9 mouse cellular contexts compared by ENCODE assay signal in genomic region chr11:77498261-77499139, GRCm38 (mm10). TPM values are rescaled to one million over a fixed set of nuclear protein-coding genes. Genes with fewer than 3 reads are reported as not detected.
A peak's percentile ranks its signal among the peaks of the same experiment; 100 is the strongest.
DNase-seq lines count a peak whose midpoint lies in the region; ATAC-seq and TF ChIP-seq lines count a peak whose summit lies in the region.
"Had no signal": no experiment of that assay in that cellular context is flagged by ENCODE, and none has a peak within 500 bp of the region (broad histone marks: within the 10 kb centered on the region; RNA-seq: fewer than 3 reads in every experiment).

No protein-coding gene starts in this region.

- no peak overlapping the region for H3K4me2 ChIP-seq in lung, embryonic 16.5 days (ENCODE audit: low read depth, low read length)
- no peak overlapping the region for H3K4me2 ChIP-seq in hindbrain, embryonic 14.5 days (replicated peaks)
- H3K4me2 ChIP-seq in neural tube, embryonic 13.5 days = 0 out of 2 replicates have a peak overlapping the region, but pooled peaks have one; percentile 7

- H3K27ac ChIP-seq in cerebellum, adult 2 months (ENCODE audit: insufficient read depth, low read length) = peak overlapping the region; percentile 83
- peak overlapping the region; percentile 95 for H3K27ac ChIP-seq in lung, embryonic 16.5 days (ENCODE audit: low read length)
- peak overlapping the region; percentile 35; the same call in 1 of the 2 replicates for H3K27ac ChIP-seq in hindbrain, embryonic 14.5 days
- H3K27ac ChIP-seq in neural tube, embryonic 13.5 days (replicated peaks) = peak overlapping the region; percentile 42

- no peak for TF ChIP-seq CTCF in cerebellum, adult 2 months (IDR thresholded peaks at IDR 0.05; ENCODE audit: borderline replicate concordance, insufficient read depth, low read depth, low read length)

- TF ChIP-seq POLR2A in cerebellum, adult 2 months (IDR thresholded peaks at IDR 0.05; ENCODE audit: borderline replicate concordance, insufficient read depth, low read length) = no peak

- H3K27me3 ChIP-seq in cerebellum, adult 2 months (ENCODE audit: control insufficient read depth, insufficient read depth, low read length) = no peaks in the 10 kb centered on the region
- H3K27me3 ChIP-seq in lung, embryonic 16.5 days (ENCODE audit: control insufficient read depth, insufficient read depth, low read depth, low read length) = no peaks in the 10 kb centered on the region
- no peaks in the 10 kb centered on the region for H3K27me3 ChIP-seq in hindbrain, embryonic 14.5 days (ENCODE audit: control insufficient read depth, insufficient read depth, low read length)
- no peaks in the 10 kb centered on the region for H3K27me3 ChIP-seq in neural tube, embryonic 13.5 days

- no peak for ATAC-seq in cerebellum, adult (ENCODE audit: insufficient number of reproducible peaks, low FRiP score, low TSS enrichment)
- ATAC-seq in lung, embryonic 16.5 days (ENCODE audit: low read depth) = no peak
- no peak for ATAC-seq in hindbrain, embryonic 14.5 days (ENCODE audit: low FRiP score)
- ATAC-seq in neural tube, embryonic 13.5 days (ENCODE audit: low read depth) = no peak

- H3K4me1 ChIP-seq in cerebellum, adult 2 months (ENCODE audit: control insufficient read depth, insufficient read depth, low read length) = peaks cover 42% of the 10 kb centered on the region
- peaks cover 41% of the 10 kb centered on the region for H3K4me1 ChIP-seq in lung, embryonic 16.5 days (replicated peaks; ENCODE audit: control insufficient read depth, insufficient read depth, low read length)
- peaks cover 38% of the 10 kb centered on the region for H3K4me1 ChIP-seq in hindbrain, embryonic 14.5 days (replicated peaks; ENCODE audit: control insufficient read depth, insufficient read depth, low read length)
- peaks cover 70% of the 10 kb centered on the region for H3K4me1 ChIP-seq in neural tube, embryonic 13.5 days (replicated peaks)

- peaks cover 9% of the 10 kb centered on the region for H3K36me3 ChIP-seq in lung, embryonic 16.5 days (ENCODE audit: control insufficient read depth, insufficient read depth, low read length)
- H3K36me3 ChIP-seq in hindbrain, embryonic 14.5 days (replicated peaks; ENCODE audit: control insufficient read depth, insufficient read depth) = peaks cover 43% of the 10 kb centered on the region
- H3K36me3 ChIP-seq in neural tube, embryonic 13.5 days = peaks cover 39% of the 10 kb centered on the region

- DNase-seq in cerebellum, adult 2 months = peak in 1 of 2 experiments; percentile 48
- DNase-seq in lung, postnatal 25 days (ENCODE audit: low spot score) = no peak
- no peak for DNase-seq in hindbrain, embryonic 14.5 days (ENCODE audit: low spot score)
- DNase-seq in adrenal gland, adult 2 months = no peak
- DNase-seq in layer of hippocampus, postnatal 36 days = no peak

- 0 out of 2 replicates have a peak overlapping the region, but pooled peaks have one; percentile 2 for H3K9ac ChIP-seq in lung, embryonic 16.5 days (ENCODE audit: low read length)
- 0 out of 2 replicates have a peak overlapping the region, but pooled peaks have one; percentile 28 for H3K9ac ChIP-seq in hindbrain, embryonic 14.5 days
- peak overlapping the region; percentile 35; the same call in 1 of the 2 replicates for H3K9ac ChIP-seq in neural tube, embryonic 13.5 days

- H3K4me3 ChIP-seq in cerebellum, adult 2 months (replicated peaks; ENCODE audit: insufficient read depth, low read depth, low read length) = no peak overlapping the region
- H3K4me3 ChIP-seq in lung, embryonic 16.5 days (ENCODE audit: low read length) = no peak overlapping the region
- no peak overlapping the region for H3K4me3 ChIP-seq in hindbrain, embryonic 14.5 days (replicated peaks; ENCODE audit: low read length)
- H3K4me3 ChIP-seq in neural tube, embryonic 13.5 days = no peak overlapping the region

- 43% methylated on average over 12 of the region's 12 CpGs for WGBS in cerebellum, adult 2 months
- WGBS in lung, embryonic 16.5 days = 76% methylated on average over 12 of the region's 12 CpGs
- 68% methylated on average over 12 of the region's 12 CpGs for WGBS in hindbrain, embryonic 14.5 days
- 75% methylated on average over 12 of the region's 12 CpGs for WGBS in neural tube, embryonic 13.5 days

- no peaks in the 10 kb centered on the region for H3K9me3 ChIP-seq in lung, embryonic 16.5 days (ENCODE audit: control insufficient read depth, low read length)
- no peaks in the 10 kb centered on the region for H3K9me3 ChIP-seq in hindbrain, embryonic 14.5 days (ENCODE audit: control insufficient read depth, low read length)
- H3K9me3 ChIP-seq in neural tube, embryonic 13.5 days = no peaks in the 10 kb centered on the region

RNA-seq across cellular contexts. Expression of gene Git1, which starts 5.1 kb away (rescaled TPM):
- polyA plus RNA-seq in cerebellum, adult 2 months (2012; rRNA removed) = 106 and 110 TPM in 2 replicates
- 9.1 and 9.2 TPM in 2 replicates for polyA plus RNA-seq in lung, embryonic 16.5 days (2015; fragmentation: Nextera tagmentation; extraction: Ambion mirVana)
- polyA plus RNA-seq in hindbrain, embryonic 14.5 days (2014; fragmentation: Nextera tagmentation; extraction: Ambion mirVana) = 21.3 and 23.2 TPM in 2 replicates
- 11.5 and 14.1 TPM in 2 replicates for polyA plus RNA-seq in neural tube, embryonic 13.5 days (2015; fragmentation: Nextera tagmentation; extraction: Ambion mirVana)
- total RNA-seq in adrenal gland, adult 2 months (2021) = 10 to 100 TPM; 42.1 to 48.8 TPM
- 69.5 and 72.1 TPM in 2 replicates for polyA plus RNA-seq in adrenal gland, adult 2 months (2012; rRNA removed)
- 100 to 1,000 TPM; 284 to 288 TPM for total RNA-seq in layer of hippocampus, postnatal 36 days (2021)

RNA-seq across cellular contexts. Expression of gene Ankrd13b, which starts 9.0 kb away (rescaled TPM):
- 106 and 114 TPM in 2 replicates for polyA plus RNA-seq in cerebellum, adult 2 months (2012; rRNA removed)
- 2.8 and 3.0 TPM in 2 replicates for polyA plus RNA-seq in lung, embryonic 16.5 days (2015; fragmentation: Nextera tagmentation; extraction: Ambion mirVana)
- polyA plus RNA-seq in hindbrain, embryonic 14.5 days (2014; fragmentation: Nextera tagmentation; extraction: Ambion mirVana) = 44.5 and 45.0 TPM in 2 replicates
- polyA plus RNA-seq in neural tube, embryonic 13.5 days (2015; fragmentation: Nextera tagmentation; extraction: Ambion mirVana) = 33.7 and 37.9 TPM in 2 replicates
- total RNA-seq in adrenal gland, adult 2 months (2021) = 1 to 10 TPM; 6.0 to 7.3 TPM
- 24.7 and 27.8 TPM in 2 replicates for polyA plus RNA-seq in adrenal gland, adult 2 months (2012; rRNA removed)
- total RNA-seq in layer of hippocampus, postnatal 36 days (2021) = 10 to 100 TPM; 83.2 to 88.4 TPM

RNA-seq across cellular contexts. Expression of gene Abhd15, which starts 16.4 kb away (rescaled TPM):
- polyA plus RNA-seq in cerebellum, adult 2 months (2012; rRNA removed) = 0.98 and 1.0 TPM in 2 replicates
- 3.9 and 4.0 TPM in 2 replicates for polyA plus RNA-seq in lung, embryonic 16.5 days (2015; fragmentation: Nextera tagmentation; extraction: Ambion mirVana)
- polyA plus RNA-seq in hindbrain, embryonic 14.5 days (2014; fragmentation: Nextera tagmentation; extraction: Ambion mirVana) = 1.7 and 2.7 TPM in 2 replicates
- 2.6 and 2.9 TPM in 2 replicates for polyA plus RNA-seq in neural tube, embryonic 13.5 days (2015; fragmentation: Nextera tagmentation; extraction: Ambion mirVana)
- total RNA-seq in adrenal gland, adult 2 months (2021) = 10 to 100 TPM; 12.1 to 29.9 TPM
- polyA plus RNA-seq in adrenal gland, adult 2 months (2012; rRNA removed) = 28.7 and 38.9 TPM in 2 replicates
- total RNA-seq in layer of hippocampus, postnatal 36 days (2021) = 1 to 10 TPM; 1.3 to 1.5 TPM

RNA-seq across cellular contexts. Expression of gene Trp53i13, which starts 17.3 kb away (rescaled TPM):
- polyA plus RNA-seq in cerebellum, adult 2 months (2012; rRNA removed) = 11.6 and 12.8 TPM in 2 replicates
- 31.3 and 32.2 TPM in 2 replicates for polyA plus RNA-seq in lung, embryonic 16.5 days (2015; fragmentation: Nextera tagmentation; extraction: Ambion mirVana)
- 13.3 and 15.1 TPM in 2 replicates for polyA plus RNA-seq in hindbrain, embryonic 14.5 days (2014; fragmentation: Nextera tagmentation; extraction: Ambion mirVana)
- 18.0 and 18.3 TPM in 2 replicates for polyA plus RNA-seq in neural tube, embryonic 13.5 days (2015; fragmentation: Nextera tagmentation; extraction: Ambion mirVana)
- 10 to 100 TPM in 1 of 2 experiments, 1 to 10 TPM in 1; 6.3 to 15.6 TPM for total RNA-seq in adrenal gland, adult 2 months (2021)
- 31.1 and 37.1 TPM in 2 replicates for polyA plus RNA-seq in adrenal gland, adult 2 months (2012; rRNA removed)
- total RNA-seq in layer of hippocampus, postnatal 36 days (2021) = 1 to 10 TPM; 5.4 to 5.9 TPM

RNA-seq across cellular contexts. Expression of gene Gm10392, which starts 20.5 kb away (rescaled TPM):
- not detected in 2 replicates for polyA plus RNA-seq in cerebellum, adult 2 months (2012; rRNA removed)
- polyA plus RNA-seq in lung, embryonic 16.5 days (2015; fragmentation: Nextera tagmentation; extraction: Ambion mirVana) = 0.18 TPM in 1 of 2 replicates, not detected in the other
- polyA plus RNA-seq in hindbrain, embryonic 14.5 days (2014; fragmentation: Nextera tagmentation; extraction: Ambion mirVana) = not detected in 2 replicates
- 0.15 TPM in 1 of 2 replicates, not detected in the other for polyA plus RNA-seq in neural tube, embryonic 13.5 days (2015; fragmentation: Nextera tagmentation; extraction: Ambion mirVana)
- total RNA-seq in adrenal gland, adult 2 months (2021) = not detected
- 0.08 TPM in 1 of 2 replicates, not detected in the other for polyA plus RNA-seq in adrenal gland, adult 2 months (2012; rRNA removed)
- not detected for total RNA-seq in layer of hippocampus, postnatal 36 days (2021)
- polyA plus RNA-seq: C2C12 had no signal

Comparison
In these comparisons a context has a peak if more than half of its experiments do, and no peak if none do; other contexts are left out.
1. H3K27ac ChIP-seq: peak in every context shown above with its lines; median percentile 95 in lung, embryonic 16.5 days; 83 in cerebellum, adult 2 months; 42 in neural tube, embryonic 13.5 days; 35 in hindbrain, embryonic 14.5 days.